Mouse (Mus musculus) brain, embryonic 18.5 days (tissue): ENCODE measurements around the gene Ing2.
A peak's percentile ranks its signal among the peaks of the same experiment; 100 is the strongest.

ENCODE experiments used
- DNase-seq: peaks from one replicate; pipeline ENCODE4 v3.0.0-alpha.2; 2012; ENCODE audit warnings: low read depth, low spot score

The Ing2 gene

GRCm38 (mm10) chr8:47674777-47675710 lies at the start of gene Ing2:
Ing2 (minus strand) TSS chr8:47675556.
- peak; percentile 99 for DNase-seq

- no peak for DNase-seq
These were observed 46.3 kb upstream of the Ing2 start for GRCm38 (mm10) chr8:47721609-47722008.

- no peak for DNase-seq
These were observed 43.3 kb upstream of the Ing2 start for GRCm38 (mm10) chr8:47718641-47719040.

- DNase-seq, result peak; percentile 89
These were observed 38.7 kb upstream of the Ing2 start, which contains the start of gene Cdkn2aip for GRCm38 (mm10) chr8:47713761-47714745. Cdkn2aip (minus strand) TSS chr8:47713932.

GRCm38 (mm10) chr8:47713171-47713663 lies 37.9 kb upstream of the Ing2 start:
- no peak for DNase-seq

GRCm38 (mm10) chr8:47708106-47708505 lies 32.8 kb upstream of the Ing2 start:
- no peak for DNase-seq

GRCm38 (mm10) chr8:47706746-47707145 lies 31.4 kb upstream of the Ing2 start:
- no peak for DNase-seq

- DNase-seq, result no peak
These were observed 27.0 kb upstream of the Ing2 start for GRCm38 (mm10) chr8:47702333-47702732.

- no peak for DNase-seq
These were observed 22.3 kb upstream of the Ing2 start for GRCm38 (mm10) chr8:47697696-47698095.

GRCm38 (mm10) chr8:47695431-47696105 lies 20.2 kb upstream of the Ing2 start:
- no peak for DNase-seq

- DNase-seq, result no peak
These were observed 17.8 kb upstream of the Ing2 start for GRCm38 (mm10) chr8:47693119-47693518.

- DNase-seq, result no peak
These were observed 16.5 kb upstream of the Ing2 start for GRCm38 (mm10) chr8:47691831-47692230.

GRCm38 (mm10) chr8:47691303-47691702 lies 15.9 kb upstream of the Ing2 start:
- DNase-seq, result no peak

- DNase-seq, result no peak
These were observed 15.3 kb upstream of the Ing2 start for GRCm38 (mm10) chr8:47690674-47691078.

GRCm38 (mm10) chr8:47689704-47690326 lies 14.5 kb upstream of the Ing2 start:
- DNase-seq, result no peak

GRCm38 (mm10) chr8:47684441-47684840 lies 9.1 kb upstream of the Ing2 start:
- DNase-seq, result no peak

- no peak for DNase-seq
These were observed 8.6 kb upstream of the Ing2 start for GRCm38 (mm10) chr8:47683994-47684393.

GRCm38 (mm10) chr8:47680306-47680705 lies 5.0 kb upstream of the Ing2 start:
- peak; percentile 16 for DNase-seq

- DNase-seq, result no peak
These were observed 4.2 kb upstream of the Ing2 start for GRCm38 (mm10) chr8:47679603-47680002.

GRCm38 (mm10) chr8:47676631-47677030 lies 1.3 kb upstream of the Ing2 start:
- no peak for DNase-seq

- DNase-seq, result no peak
These were observed 868 bp upstream of the Ing2 start for GRCm38 (mm10) chr8:47676224-47676623.
